Mouse (Mus musculus) ES-E14 (cell line): ENCODE measurements at regions not wholly inside any gene's neighbourhood (a gene's known extent, or its start where the extent isn't known, plus 50 kb on each side); places are given as distances from the start of the nearest gene placed in this dataset.

ENCODE experiments used
- CHD2 ChIP-seq: IDR thresholded peaks from 2 replicates; pipeline ENCODE4 v1.6.1; 2014; ENCODE audit warnings: mild to moderate bottlenecking, low read depth, low read length, inconsistent platforms
- HCFC1 ChIP-seq: IDR thresholded peaks from 2 replicates; pipeline ENCODE4 v1.6.1; 2012; ENCODE audit warnings: low read length, inconsistent platforms, borderline replicate concordance; ENCODE audit not compliant: insufficient read depth
- MAFK ChIP-seq: IDR thresholded peaks from 2 replicates; pipeline ENCODE4 v1.6.1; 2014; ENCODE audit warnings: mild to moderate bottlenecking, low read depth, low read length, inconsistent platforms; ENCODE audit not compliant: insufficient read depth
- ZC3H11A ChIP-seq: IDR thresholded peaks from 2 replicates; pipeline ENCODE4 v1.6.1; 2012; ENCODE audit warnings: low read depth, mild to moderate bottlenecking, inconsistent platforms, low read length, borderline replicate concordance
- ZNF384 ChIP-seq: IDR thresholded peaks from 2 replicates; pipeline ENCODE4 v1.6.1; 2012; ENCODE audit warnings: low read depth, low read length, inconsistent platforms

DNA sequence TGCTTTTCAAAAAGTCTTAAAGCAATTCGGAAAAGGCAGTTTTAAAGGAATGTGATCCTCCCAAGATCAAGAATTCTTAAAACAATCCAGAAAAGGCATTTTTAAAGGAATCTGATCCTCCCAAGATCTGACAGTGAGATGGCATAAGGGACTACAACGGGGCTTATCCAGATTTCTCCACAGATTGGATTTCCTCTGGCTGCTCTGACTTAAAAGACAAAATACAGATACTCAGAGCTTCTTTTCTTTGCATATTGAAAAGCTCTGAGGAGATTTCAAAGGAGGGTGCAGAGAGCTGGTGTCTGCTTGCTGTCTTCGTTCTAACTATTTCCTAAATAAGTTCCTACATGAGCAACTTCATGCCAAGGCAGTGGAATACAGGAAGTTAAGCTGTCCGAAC, 82.0 kb upstream of the Dapk1 start:
- TF ChIP-seq ZC3H11A (no peak), MAFK (no peak), ZNF384 (no peak), HCFC1 (no peak), CHD2 (no peak)
